Mouse (Mus musculus): ENCODE results near the gene Arsg.

DNA sequence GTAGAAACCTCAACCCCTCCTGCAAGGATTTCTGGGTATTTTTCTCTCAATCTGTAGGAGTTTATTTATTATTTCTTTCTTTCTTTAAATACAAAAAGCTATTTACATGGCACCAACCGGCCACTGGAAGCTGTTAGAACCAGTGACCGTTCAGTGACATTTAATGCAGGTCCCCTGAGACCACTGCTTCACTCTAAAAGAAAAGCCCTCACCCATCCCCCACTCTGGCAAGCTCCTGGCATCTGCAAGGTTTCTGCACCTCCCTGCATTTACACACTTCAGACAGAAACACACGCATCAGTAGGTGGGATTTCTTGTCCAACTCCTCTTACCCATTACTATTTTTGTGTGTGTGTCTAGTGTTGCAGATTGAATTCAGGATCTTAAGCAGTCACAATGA lies 33.9 kb downstream of the Arsg start:
- TF ChIP-seq CTCF (IDR thresholded peaks at IDR 0.05; ENCODE audit: low read depth, low read length): no peak
- no peak for TF ChIP-seq EP300 (IDR thresholded peaks at IDR 0.05; ENCODE audit: insufficient read depth, low read depth, low read length)

All from ES-Bruce4 (cell line).